Mouse (Mus musculus): ENCODE results near the gene Tbc1d22b. TPM values are rescaled to one million over a fixed set of nuclear protein-coding genes. Genes with fewer than 3 reads are reported as not detected.

Tbc1d22b gene
- polyA plus RNA-seq, 1 experiment from 2014 or later, result 16.3 TPM

DNA sequence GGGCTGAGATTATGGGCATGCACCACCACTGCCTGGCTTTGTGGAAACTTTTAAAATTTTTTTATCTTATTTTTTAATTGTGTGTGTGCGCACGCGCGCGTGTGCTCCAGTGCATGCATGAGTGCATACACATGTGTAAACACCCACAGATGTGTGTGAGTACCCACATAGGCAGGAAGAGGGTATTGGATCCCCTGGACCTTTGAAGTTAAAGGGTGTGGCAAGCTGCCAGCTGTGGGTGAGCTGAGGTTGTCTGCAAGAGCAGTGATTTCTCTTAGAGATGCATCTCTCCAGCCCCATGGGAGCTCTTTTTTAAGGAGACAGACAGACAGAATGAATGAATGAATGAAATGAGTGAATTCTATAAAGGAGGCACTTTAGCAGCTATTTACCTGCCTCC, 15.9 kb downstream of the Tbc1d22b start:
- no peak overlapping the region for H3K4me2 ChIP-seq
- no peak for ATAC-seq (ENCODE audit: insufficient number of reproducible peaks, insufficient read depth, low FRiP score, low TSS enrichment, low read depth)
- no peak overlapping the region for H3K27ac ChIP-seq
- peaks cover 44% of the 10 kb centered on the region for H3K36me3 ChIP-seq
- no peaks in the 10 kb centered on the region for H3K9me3 ChIP-seq
- no peaks in the 10 kb centered on the region for H3K27me3 ChIP-seq
- no peak overlapping the region for H3K9ac ChIP-seq (replicated peaks)
- H3K4me3 ChIP-seq (replicated peaks), result no peak overlapping the region
- peaks cover 16% of the 10 kb centered on the region for H3K4me1 ChIP-seq (replicated peaks)
- over 99% methylated on average over 5 of the region's 5 CpGs for WGBS

DNA sequence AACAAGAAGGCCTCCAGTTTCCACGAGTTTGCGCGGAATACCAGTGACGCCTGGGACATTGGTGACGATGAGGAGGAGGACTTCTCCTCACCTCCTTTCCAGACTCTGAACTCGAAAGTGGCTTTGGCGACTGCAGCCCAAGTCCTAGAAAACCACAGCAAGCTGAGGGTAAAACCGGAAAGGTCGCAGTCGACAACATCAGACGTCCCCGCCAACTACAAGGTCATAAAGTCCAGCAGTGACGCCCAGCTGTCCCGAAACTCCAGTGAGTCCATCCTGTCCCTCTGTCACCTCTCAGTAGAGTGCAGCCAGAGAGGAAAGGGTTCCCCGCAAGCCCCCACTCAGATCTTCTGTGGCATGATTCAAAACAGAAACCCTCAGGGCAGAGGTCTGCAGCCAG, 18.9 kb downstream of the Tbc1d22b start:
- Histone ChIP-seq H3K4me1 (replicated peaks) (peaks cover 16% of the 10 kb centered on the region), H3K9ac (replicated peaks) (no peak overlapping the region), H3K27me3 (no peaks in the 10 kb centered on the region), H3K36me3 (peaks cover 73% of the 10 kb centered on the region), H3K27ac (no peak overlapping the region), H3K4me2 (no peak overlapping the region), H3K4me3 (replicated peaks) (no peak overlapping the region), H3K9me3 (no peaks in the 10 kb centered on the region)
- no peak for ATAC-seq (ENCODE audit: insufficient number of reproducible peaks, insufficient read depth, low FRiP score, low TSS enrichment, low read depth)
- whole genome bisulfite sequencing, result 86% methylated on average over 15 of the region's 15 CpGs

DNA sequence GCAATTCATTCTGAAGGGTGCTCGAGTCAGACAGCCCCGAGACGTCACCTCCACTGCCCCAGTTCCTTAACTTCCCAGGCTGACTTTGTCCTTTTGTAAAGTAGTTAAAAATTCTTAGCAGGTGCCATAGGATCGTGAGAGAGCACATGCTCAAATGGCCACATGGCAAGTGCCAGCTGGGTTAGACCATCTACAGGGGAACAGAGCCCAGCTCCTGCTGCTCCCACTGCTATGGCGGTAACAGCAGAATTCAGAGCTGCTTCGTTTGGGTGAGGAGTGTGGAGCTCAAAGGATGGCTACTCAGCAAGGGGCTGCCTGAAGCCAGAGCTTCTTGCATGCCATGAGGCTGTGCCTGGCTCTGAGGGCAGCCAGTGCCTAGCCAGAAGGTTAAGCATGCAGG, 20.2 kb downstream of the Tbc1d22b start:
- peaks cover 16% of the 10 kb centered on the region for H3K4me1 ChIP-seq (replicated peaks)
- H3K27me3 ChIP-seq, result no peaks in the 10 kb centered on the region
- H3K4me3 ChIP-seq (replicated peaks), result no peak overlapping the region
- H3K9me3 ChIP-seq, result no peaks in the 10 kb centered on the region
- H3K36me3 ChIP-seq, result peaks cover 76% of the 10 kb centered on the region
- ATAC-seq (ENCODE audit: insufficient number of reproducible peaks, insufficient read depth, low FRiP score, low TSS enrichment, low read depth), result no peak
- no peak overlapping the region for H3K9ac ChIP-seq (replicated peaks)
- no peak overlapping the region for H3K4me2 ChIP-seq
- 85% methylated on average over 6 of the region's 6 CpGs for WGBS
- H3K27ac ChIP-seq, result no peak overlapping the region

DNA sequence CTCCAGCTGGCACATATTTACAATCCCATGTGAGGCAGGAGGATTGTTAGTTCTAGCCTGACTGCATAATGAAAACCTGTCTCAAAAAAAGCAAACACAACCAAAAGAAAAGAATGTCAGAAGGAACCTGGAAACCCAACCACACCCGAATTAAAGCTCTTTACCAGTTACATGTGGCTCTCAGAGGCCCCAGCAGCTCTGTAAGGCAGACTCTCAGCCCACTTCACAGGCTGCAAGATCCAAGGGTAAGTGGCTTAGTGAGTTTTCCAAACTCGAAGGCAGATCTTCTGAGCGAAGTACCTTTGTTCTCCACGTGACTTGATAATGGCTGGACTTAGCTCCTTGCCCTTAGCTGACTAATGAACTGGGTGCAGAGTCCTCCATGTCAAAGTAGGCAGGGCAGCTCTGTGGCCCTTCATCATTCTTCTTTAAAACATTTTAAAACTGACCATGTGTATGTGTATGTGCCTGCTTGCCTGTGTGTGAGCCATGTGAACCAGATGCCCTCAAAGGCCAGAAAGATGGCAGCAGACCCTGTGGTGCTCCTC, 30.1 kb downstream of the Tbc1d22b start:
- H3K9me3 ChIP-seq, result no peaks in the 10 kb centered on the region
- no peak overlapping the region for H3K4me2 ChIP-seq
- H3K36me3 ChIP-seq, result peaks cover 95% of the 10 kb centered on the region
- H3K27me3 ChIP-seq, result no peaks in the 10 kb centered on the region
- no peak overlapping the region for H3K9ac ChIP-seq (replicated peaks)
- no peak for ATAC-seq (ENCODE audit: insufficient number of reproducible peaks, insufficient read depth, low FRiP score, low TSS enrichment, low read depth)
- H3K27ac ChIP-seq, result no peak overlapping the region
- H3K4me1 ChIP-seq (replicated peaks), result no peaks in the 10 kb centered on the region
- WGBS, result 87% methylated on average over 4 of the region's 4 CpGs
- H3K4me3 ChIP-seq (replicated peaks), result no peak overlapping the region

DNA sequence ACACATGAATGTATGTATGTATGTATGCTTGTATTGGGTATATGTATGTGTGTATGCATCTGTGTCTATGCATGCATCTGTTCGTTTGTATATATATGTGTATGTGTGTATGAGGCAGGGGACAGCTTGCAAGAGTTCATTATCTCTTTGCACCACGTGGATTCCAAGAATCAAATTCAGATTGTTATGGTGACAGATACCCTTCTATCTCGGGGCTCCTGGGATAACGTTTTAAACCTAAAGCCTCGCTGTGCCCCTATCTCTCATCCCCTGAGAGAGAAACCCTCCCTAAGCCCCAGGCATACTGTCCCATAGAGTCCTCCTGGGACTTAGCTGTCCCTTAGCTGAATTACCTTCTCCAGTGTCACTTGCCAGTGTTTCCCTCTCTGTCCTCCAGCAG, 34.0 kb downstream of the Tbc1d22b start:
- Histone ChIP-seq H3K27ac (no peak overlapping the region), H3K27me3 (no peaks in the 10 kb centered on the region), H3K4me1 (replicated peaks) (no peaks in the 10 kb centered on the region), H3K9me3 (no peaks in the 10 kb centered on the region), H3K36me3 (peaks cover 83% of the 10 kb centered on the region), H3K9ac (replicated peaks) (no peak overlapping the region), H3K4me2 (no peak overlapping the region), H3K4me3 (replicated peaks) (no peak overlapping the region)
- WGBS, result 84% methylated on average over 5 of the region's 5 CpGs
- ATAC-seq (ENCODE audit: insufficient number of reproducible peaks, insufficient read depth, low FRiP score, low TSS enrichment, low read depth), result no peak

DNA sequence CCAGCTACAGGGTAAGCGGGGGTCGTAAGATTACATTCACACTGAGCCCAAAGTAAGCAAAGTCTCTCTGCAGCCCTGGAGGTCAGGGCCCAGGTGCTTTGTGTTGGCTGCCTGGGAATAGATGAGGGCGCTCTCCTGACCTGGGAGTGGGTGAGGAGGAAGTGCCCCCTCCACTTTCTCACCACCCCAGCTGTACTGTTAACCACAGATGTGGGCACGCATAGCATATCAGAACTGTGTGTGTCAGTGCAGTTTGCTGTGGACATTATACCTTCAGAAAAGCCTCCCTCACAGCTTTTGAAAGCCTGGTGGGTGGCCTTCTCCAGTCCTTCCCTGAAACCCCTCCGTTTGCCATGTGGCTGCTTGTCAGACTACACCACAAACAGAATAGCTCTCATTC, 34.7 kb downstream of the Tbc1d22b start:
- ATAC-seq (ENCODE audit: insufficient number of reproducible peaks, insufficient read depth, low FRiP score, low TSS enrichment, low read depth), result no peak
- no peak overlapping the region for H3K9ac ChIP-seq (replicated peaks)
- peaks cover 7% of the 10 kb centered on the region for H3K4me1 ChIP-seq (replicated peaks)
- H3K36me3 ChIP-seq, result peaks cover 75% of the 10 kb centered on the region
- H3K4me3 ChIP-seq (replicated peaks), result no peak overlapping the region
- H3K27me3 ChIP-seq, result no peaks in the 10 kb centered on the region
- no peaks in the 10 kb centered on the region for H3K9me3 ChIP-seq
- no peak overlapping the region for H3K4me2 ChIP-seq
- no peak overlapping the region for H3K27ac ChIP-seq
- 79% methylated on average over 5 of the region's 5 CpGs for WGBS

DNA sequence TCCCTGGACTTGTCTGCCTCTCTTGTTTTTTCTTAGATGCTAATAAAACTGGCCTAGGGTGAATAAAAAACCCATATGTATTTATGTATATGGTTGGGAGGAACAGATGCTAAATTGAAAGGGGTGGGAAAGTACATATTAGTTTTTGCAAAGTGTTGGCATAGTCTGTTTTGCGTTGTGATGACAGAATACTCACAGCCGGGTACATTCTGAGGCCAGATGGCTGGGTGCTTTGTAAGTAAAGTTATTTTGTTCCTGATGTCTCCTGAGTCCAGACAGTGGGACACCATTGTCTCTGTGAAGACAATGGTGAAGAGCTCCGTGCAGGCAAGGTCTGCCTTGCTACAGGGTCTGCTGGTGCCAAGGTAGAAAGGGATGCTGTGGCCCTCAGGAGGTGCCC, 35.2 kb downstream of the Tbc1d22b start:
- Histone ChIP-seq H3K9me3 (no peaks in the 10 kb centered on the region), H3K4me3 (replicated peaks) (no peak overlapping the region), H3K36me3 (peaks cover 71% of the 10 kb centered on the region), H3K4me2 (no peak overlapping the region), H3K9ac (replicated peaks) (no peak overlapping the region), H3K27me3 (no peaks in the 10 kb centered on the region), H3K4me1 (replicated peaks) (peaks cover 11% of the 10 kb centered on the region), H3K27ac (no peak overlapping the region)
- 84% methylated on average over 3 of the region's 3 CpGs for WGBS
- ATAC-seq (ENCODE audit: insufficient number of reproducible peaks, insufficient read depth, low FRiP score, low TSS enrichment, low read depth), result no peak

DNA sequence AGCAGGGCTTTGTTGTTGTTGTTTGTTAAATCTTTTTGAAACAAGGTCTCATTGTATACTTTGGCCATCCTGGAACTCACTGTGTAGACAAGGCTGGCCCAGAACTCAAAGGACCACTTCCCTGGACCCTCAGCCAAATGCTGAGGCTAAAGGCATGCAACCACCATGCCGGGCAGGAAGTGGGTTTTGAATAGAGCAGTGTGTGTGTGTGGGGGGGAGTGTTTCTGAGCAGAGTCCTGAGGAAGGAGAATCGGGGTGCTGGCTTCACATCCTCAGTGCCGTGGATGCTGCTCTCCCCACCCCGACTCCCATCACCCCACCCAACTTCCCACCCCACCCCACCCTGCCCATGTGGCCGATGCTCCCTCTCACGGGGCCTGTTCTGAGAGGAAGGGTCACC, 35.9 kb downstream of the Tbc1d22b start:
- H3K27ac ChIP-seq, result no peak overlapping the region
- 94% methylated on average over 6 of the region's 6 CpGs for WGBS
- peaks cover 64% of the 10 kb centered on the region for H3K36me3 ChIP-seq
- no peak for ATAC-seq (ENCODE audit: insufficient number of reproducible peaks, insufficient read depth, low FRiP score, low TSS enrichment, low read depth)
- H3K4me1 ChIP-seq (replicated peaks), result peaks cover 12% of the 10 kb centered on the region
- H3K27me3 ChIP-seq, result no peaks in the 10 kb centered on the region
- H3K9ac ChIP-seq (replicated peaks), result no peak overlapping the region
- H3K4me2 ChIP-seq, result no peak overlapping the region
- no peak overlapping the region for H3K4me3 ChIP-seq (replicated peaks)
- no peaks in the 10 kb centered on the region for H3K9me3 ChIP-seq

DNA sequence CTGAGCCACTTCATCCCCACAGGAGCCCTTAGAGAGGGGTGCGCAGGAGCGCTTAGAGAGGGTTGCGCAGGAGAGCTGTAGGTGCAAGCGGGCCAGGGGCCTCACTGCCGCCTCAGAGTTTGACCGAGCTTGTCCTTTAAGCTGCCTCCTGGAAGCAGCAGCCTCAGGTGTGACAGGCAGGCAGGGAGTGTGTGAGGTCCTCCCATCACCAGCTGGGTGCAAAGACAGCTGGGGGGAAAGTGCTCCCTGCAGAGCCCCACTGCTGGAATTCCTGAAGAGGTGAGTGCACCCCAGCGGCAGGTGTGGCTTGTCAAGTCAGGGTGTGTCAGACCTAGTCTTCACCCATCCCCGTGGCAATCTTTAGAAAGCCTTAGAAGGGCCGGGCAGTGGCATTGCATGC, 37.3 kb downstream of the Tbc1d22b start:
- ATAC-seq (ENCODE audit: insufficient number of reproducible peaks, insufficient read depth, low FRiP score, low TSS enrichment, low read depth), result no peak
- Histone ChIP-seq H3K9me3 (no peaks in the 10 kb centered on the region), H3K27ac (no peak overlapping the region), H3K4me3 (replicated peaks) (no peak overlapping the region), H3K27me3 (no peaks in the 10 kb centered on the region), H3K4me1 (replicated peaks) (peaks cover 12% of the 10 kb centered on the region), H3K9ac (replicated peaks) (no peak overlapping the region), H3K4me2 (no peak overlapping the region), H3K36me3 (peaks cover 53% of the 10 kb centered on the region)
- 83% methylated on average over 9 of the region's 9 CpGs for WGBS

DNA sequence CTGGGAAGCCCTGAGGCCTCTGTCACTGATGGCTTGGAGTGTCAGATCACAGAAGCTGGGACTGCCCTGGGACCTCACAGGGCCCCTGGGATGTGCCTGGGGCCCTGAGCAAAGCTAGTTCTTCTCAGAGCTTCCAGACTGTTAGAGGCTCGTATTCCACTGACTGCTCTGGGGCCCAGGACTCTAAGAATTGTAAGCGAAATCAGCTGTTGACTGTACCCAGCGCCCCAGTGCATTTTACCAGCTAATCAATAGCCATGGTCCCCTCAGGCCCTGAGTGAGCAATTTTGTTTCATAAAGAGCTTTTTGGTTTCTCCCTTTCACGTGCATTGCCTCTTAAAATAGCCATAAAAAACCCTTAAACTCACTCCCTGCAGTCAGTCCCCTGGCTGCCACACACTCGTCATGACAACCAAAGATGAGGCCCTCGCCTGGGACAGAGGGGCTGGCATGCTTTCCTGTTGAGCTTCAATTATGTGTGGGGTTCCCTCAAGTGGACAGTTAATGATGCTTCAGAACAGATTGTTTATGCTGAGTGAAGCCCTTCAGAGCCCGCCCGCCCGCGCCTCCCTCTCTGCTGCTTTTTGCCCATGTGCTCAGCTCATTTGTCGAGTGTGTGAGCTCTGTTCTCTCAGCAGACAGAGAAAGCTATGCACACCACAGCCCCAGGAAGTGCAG, 39.8 kb downstream of the Tbc1d22b start:
- no peak overlapping the region for H3K4me3 ChIP-seq (replicated peaks)
- peaks cover 12% of the 10 kb centered on the region for H3K4me1 ChIP-seq (replicated peaks)
- no peaks in the 10 kb centered on the region for H3K27me3 ChIP-seq
- H3K9ac ChIP-seq (replicated peaks), result no peak overlapping the region
- H3K4me2 ChIP-seq, result no peak overlapping the region; the same call in 1 of the 2 replicates
- H3K27ac ChIP-seq, result peak overlapping the region; percentile 70
- H3K36me3 ChIP-seq, result peaks cover 37% of the 10 kb centered on the region
- ATAC-seq (ENCODE audit: insufficient number of reproducible peaks, insufficient read depth, low FRiP score, low TSS enrichment, low read depth), result no peak
- 48% methylated on average over 11 of the region's 11 CpGs for WGBS
- no peaks in the 10 kb centered on the region for H3K9me3 ChIP-seq

DNA sequence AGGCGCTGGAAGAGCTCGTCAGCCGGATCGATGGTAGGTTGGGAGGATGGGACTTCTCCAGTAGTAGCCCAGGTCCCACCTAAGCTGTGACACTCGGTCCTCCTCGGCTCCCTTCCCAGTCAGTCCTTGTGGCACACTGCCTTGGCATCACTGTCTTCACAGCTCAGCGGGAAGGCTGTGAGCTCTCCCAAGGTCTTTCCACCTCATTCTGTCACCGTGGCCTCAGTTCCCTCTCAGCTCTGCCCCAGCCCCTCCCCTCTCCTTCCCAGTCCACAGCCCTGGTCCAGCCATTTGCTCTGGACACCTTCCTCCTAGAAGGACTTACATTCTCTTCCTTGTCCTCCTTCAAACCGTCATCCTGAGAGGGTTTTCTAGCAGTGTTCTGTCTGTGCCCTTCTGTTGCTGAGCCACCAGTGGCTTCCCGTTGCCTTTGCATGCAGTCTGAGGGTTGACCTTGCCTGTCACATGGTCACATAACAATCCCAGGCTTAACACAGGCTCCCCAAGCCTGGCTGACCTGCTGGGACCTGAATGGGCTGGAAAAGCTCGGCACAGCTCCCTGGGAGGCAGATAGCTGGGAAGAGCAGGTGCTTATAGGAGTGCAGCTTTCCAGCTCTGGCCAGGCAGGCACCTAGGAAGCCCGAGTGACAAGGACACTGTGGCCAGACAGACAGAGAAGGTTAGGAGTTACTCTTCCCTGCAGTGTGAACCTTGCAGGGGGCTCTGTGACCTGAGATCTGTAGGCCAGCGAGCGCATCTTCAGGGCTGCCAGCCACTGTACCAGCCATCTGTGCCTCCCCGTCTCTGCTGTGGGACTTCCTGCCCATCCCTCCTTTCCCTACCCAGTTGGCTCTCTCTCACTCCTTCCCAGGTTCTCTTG, 46.5 kb downstream of the Tbc1d22b start:
- no peak overlapping the region for H3K27ac ChIP-seq
- 84% methylated on average over 15 of the region's 15 CpGs for WGBS

More for the DNA sequence above, 46.5 kb downstream of the Tbc1d22b start:
- Histone ChIP-seq H3K4me3 (replicated peaks) (no peak overlapping the region), H3K4me1 (replicated peaks) (no peaks in the 10 kb centered on the region), H3K4me2 (no peak overlapping the region), H3K27me3 (no peaks in the 10 kb centered on the region), H3K9ac (replicated peaks) (0 out of 2 replicates have a peak overlapping the region, but pooled peaks have one; percentile 18), H3K36me3 (peaks cover 70% of the 10 kb centered on the region), H3K9me3 (no peaks in the 10 kb centered on the region)
- ATAC-seq (ENCODE audit: insufficient number of reproducible peaks, insufficient read depth, low FRiP score, low TSS enrichment, low read depth), result no peak

Measured in limb, embryonic 12.5 days (tissue).